Mouse (Mus musculus) right cerebral cortex, adult 2 months (tissue): ENCODE measurements at regions not wholly inside any gene's neighbourhood (a gene's known extent, or its start where the extent isn't known, plus 50 kb on each side); places are given as distances from the start of the nearest gene placed in this dataset.
A peak's percentile ranks its signal among the peaks of the same experiment; 100 is the strongest.

Experiments
- DNase-seq, 2 experiments: peaks; one replicate each; pipeline ENCODE4 v3.0.0; 2021 to 2022; ENCODE audit warnings: low spot score in 2 of 2

DNA sequence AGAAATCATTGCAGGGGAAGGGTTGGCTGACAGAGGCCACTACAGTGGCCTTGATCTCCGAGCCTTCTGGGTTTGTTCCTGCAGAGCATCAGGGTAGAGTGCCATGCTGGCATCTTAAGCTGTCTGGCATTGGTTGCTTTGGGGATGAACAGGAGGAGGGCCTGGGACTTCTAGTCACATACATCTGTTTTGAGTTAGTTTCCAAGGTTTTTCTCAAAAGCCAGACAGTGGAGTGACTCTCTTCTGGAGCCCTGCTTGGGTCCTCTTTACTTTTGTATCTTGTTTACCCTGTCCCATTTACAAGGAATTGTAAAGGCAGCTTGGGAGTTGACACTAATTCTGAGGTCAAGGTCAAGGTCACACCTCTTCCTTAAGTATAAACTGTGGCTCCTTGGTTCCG, 239.0 kb upstream of the Id2 start:
- DNase-seq: no peak

DNA sequence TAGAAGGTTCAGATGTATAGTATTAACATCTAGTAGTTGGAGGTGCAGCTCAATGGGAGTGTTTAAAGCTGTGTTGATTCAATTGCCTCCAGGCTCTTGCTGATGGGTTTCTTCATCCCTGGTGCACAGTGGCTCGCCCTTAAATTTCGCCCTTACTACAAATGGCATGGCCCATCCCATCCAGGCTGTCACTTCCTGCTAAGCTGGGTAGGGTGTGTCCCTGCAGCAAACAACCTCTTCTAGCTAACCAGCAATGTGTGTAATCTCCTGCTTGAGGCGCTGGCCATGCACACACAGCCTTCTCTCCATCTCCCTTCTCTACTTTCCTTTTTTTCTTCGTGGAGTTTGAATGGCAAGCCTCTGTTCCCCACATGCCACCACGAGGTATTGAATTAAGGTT, 238.1 kb upstream of the Id2 start:
- DNase-seq: no peak

DNA sequence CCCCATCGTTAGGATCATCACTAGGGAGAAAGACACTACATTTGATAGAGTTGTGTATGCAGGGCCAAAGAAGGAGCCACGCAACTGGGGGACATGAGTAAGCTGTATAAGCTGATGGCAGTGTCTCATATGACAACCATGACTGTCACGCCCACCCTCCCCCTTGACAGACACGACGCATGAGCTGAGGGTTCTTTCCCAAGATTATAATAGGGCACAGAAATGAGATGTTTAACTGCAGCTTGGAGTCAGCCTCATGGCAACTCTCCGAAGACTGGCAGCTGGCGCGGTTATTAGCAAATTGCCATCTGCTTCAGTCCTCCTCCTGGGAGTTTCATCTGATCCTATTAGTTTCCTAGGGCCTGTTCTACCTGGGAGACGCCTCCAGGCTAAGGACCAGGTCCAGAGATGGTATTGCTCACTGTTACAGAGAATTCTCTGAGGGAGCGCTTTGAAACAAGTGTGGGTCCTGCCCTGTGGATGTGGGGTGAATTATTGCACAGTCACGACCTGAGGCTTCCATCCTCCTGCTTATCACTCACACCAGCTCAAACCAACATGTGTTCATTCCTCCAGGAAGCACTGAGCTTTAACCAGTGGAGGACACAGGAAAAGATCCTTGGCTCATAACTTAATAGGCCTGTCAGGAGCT, 235.6 kb upstream of the Id2 start:
- DNase-seq: no peak

DNA sequence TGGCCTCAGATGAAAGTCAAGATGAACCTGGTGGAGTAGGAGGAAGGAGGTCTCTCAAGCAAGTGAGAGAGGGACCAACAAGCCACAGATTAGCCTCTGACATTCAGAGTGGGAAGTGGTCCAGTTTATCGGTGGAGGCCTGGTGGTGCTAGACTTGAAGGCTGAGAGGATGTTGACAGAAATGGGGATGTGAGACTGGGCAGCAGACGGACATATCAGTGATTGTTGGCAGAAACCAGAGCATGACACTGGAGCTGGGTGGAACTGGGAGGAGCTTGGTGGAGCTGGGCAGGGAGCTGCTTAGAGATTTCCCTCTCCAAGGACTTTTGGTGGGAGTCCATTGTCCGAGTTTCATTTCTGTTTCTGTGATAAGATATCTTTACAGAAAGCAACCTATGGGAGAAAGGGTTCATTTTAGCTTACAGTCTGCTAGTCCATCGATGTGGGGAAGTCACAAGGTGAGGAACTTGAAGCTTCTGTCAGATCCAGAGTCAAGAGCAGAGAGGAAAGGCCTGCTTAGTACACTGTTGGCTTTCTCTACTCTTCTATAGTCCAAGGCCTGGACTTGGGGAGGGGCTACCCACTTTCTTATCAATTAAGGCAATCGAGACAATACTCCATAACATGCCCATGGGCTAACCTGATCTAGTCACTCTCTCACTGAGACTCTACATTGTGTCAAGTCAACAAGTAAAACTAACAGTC, 233.2 kb upstream of the Id2 start:
- peak in 1 of 2 experiments; percentile 4 for DNase-seq

DNA sequence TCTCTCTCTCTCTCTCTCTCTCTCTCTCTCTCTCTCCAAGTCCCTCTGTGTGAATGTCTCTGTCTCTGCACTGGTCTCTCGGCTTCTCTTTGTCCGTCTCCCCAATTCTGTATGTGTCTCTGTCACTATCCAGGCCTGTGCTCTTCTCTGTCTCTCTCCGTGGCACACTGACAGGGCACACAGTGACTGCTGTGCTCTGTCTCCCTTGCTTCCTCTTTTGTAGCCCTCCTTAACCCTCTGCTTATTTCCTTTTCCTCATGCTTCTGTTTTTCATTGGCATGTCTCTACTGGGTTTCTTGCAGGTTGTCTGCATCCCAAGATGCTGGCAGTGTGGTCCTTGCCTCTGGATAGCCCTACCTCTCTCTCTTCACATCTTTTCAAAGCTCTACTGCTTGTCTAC, 229.0 kb upstream of the Id2 start:
- no peak for DNase-seq

DNA sequence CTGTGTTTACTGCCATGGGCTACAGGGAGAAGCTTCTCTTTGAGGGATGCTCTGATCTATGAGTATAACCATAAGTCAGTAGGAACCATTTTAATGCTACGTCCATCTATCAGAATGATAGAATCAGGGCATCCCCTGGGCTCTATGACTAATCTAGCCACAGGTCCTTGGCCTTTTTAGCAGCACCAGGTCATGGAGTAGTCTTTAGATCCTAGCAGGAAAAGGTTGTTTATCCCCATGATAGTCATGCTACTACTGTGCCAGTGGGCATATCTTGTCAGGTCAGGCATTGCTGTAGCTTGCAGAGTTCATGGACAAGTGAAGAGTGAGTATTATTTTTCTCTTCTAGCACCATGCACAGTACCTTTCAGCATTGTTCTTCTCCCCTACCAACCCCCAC, 226.2 kb upstream of the Id2 start:
- DNase-seq: no peak

DNA sequence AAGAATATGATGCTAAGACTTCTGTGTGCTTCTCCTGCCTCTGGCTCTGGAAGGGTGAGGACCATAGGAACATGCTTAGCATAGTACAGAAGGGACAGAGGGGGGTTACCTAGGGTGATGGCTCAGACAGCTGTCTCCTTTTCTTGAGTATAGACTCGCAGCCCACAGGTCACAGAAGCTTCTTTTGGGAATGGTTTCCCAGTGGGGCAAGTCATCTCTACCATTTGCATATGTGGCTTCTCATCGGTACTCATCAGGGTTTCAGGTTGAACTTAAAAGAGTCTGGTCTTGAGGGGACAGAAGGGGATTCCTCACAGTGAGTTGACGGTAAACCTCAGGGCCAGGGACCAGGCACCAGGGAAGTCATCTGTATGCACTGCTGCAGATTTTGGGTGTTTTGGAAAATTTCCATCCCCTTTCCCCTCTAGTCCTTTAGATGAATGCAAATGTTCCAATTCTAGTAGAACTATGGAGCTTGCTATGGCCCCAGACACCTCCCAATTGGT, 223.4 kb upstream of the Id2 start:
- DNase-seq: no peak

DNA sequence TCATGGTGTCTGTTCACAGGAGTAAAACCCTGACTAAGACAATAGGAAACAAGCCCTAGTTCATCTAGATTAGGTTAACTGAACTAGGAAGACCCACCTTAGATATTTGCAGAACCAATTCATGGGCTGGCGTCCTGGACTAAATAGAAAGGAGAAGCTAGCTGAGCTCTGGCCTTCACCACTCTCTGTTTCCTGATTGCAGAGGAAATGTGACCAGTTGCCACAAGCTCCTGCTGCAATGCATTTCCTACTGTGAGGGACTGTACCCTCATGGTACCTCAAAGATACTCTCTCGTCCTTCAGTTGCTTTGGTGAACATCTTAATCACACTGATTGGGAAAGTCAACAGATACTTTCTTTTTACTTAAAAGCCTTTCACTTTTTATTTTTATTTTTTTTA, 222.9 kb upstream of the Id2 start:
- DNase-seq: no peak

DNA sequence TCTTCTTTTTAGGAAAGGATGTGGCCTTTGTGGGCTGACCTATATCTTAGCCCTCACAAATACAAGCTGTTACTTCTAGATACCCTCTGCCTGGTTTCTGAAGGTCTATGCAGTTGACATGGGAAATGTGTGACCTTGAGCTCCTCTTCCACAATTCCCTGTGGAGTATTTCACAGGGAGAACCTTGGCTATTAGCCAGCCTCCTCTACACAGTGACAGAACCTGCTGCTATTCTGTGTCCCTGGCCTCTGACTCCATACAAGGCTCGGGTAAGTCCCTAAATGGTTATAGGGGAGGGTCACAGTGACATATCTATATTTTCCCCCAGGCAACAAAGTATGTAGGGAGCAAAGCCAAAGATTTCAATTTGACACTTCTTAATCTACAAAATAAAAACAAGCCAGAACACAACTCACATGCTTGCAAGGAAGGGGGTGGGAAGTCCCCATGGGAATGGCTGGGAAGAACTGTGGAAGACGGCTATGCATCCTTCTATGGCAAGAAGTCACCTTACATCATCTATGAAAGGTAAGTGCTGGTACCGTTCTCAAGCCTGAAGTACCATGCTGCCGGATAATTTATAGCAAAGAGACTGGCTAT, 221.2 kb upstream of the Id2 start:
- DNase-seq: no peak

DNA sequence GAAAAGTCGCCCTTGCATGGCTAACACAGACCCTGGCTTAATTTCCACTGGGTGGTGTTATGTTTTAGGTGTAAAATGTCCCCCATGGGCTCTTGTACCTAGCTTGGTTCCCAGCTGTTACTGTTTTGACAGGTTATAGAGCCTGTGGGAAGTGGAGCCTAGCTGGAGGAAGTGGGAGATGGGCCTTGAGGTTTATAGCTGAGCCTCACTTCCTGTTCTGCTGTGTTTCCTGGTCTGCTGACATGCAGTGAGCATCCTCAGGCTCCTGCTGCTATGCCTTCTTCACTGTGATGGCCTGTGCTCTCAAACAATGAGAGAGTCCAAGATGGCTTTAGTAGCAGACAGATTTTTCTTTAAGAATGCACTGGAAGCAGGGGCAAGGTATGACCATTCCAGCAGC, 219.0 kb upstream of the Id2 start:
- no peak for DNase-seq

DNA sequence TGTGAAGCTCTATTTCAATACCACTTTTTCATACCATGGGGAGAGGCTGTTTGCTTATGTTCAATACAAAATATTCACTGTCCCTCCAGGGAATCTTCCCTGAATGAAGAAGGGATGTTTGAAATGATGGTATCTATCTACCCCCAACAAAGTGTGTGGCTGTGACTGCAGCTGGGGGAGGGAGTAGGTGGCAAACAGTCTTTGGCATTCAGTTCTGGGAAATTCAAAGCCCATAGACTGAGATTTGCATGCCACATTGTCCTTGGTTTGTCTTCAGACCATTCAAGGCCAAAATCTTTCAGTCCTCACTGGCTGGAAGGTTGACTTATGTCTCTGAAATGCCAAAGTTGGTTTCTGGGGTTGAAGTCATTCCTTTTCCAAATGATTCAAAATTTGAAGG, 216.3 kb upstream of the Id2 start:
- no peak for DNase-seq

DNA sequence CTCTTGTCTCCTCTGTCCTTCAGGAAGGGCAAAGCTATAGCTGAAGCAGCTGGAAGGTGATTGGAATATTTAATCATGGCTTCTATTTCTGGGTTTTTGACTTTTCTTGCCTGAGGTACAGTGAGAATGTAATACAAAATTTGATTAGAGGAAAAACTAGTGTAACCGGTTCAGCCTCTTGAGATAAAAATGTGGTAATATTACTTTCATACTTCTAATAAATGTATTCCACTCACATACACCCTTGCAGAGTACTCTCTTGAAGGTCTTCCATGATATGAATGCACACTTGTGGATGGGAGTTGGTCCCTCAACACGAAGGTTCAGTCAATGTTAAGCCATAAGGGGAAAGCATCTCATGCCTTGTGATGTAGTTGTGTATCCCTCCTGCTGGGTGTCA, 215.4 kb upstream of the Id2 start:
- no peak for DNase-seq

DNA sequence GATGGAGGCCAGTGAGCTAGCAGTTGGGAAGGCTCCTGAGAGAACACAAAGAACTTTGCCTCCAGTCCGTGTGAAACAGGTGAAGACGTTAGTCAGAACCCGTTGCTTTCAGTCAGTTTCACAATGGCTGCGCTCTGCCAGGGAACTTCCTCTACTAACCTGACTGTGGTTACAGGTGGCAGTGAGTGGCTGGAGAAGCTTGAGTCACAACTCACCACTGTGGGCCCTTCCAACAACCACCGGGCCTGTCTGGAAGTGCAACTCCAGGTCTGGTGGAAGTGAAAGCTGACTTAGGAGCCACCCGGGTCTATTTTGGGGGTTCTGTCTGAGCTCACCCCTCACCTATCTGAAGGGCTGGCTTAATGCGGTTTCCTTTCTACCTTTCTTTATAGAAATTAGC, 214.8 kb upstream of the Id2 start:
- DNase-seq: no peak

DNA sequence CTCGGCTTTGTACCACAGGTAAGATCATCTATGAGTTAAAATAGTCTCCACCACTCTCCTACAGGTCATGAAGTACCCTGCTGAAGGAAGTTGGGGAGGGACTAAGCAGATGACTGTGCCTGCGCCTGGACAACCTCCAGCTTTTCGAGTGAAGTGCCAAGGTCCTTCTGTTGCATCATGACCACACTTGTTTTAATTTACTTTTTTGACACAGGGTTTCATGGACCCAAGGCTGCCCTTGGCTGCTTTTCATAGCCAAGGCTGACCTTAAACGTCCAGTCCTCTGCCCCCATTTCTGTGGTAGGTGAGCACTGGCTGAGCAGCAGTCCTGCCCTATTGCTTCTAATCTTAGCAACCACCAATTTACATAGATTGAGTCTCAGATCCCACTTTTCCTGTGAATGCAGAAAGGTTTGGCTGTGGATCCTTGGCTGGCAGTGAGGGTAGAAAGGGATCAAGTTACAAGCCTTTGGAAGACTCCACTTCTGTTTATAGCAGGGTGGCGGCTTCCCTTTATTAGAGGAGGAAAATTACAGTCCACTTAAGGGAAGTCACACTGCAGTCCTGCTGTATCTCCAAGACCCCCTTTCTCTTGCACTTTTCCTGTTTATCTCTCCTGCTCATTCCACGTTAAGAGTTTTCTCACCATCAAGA, 213.5 kb upstream of the Id2 start:
- DNase-seq: no peak

DNA sequence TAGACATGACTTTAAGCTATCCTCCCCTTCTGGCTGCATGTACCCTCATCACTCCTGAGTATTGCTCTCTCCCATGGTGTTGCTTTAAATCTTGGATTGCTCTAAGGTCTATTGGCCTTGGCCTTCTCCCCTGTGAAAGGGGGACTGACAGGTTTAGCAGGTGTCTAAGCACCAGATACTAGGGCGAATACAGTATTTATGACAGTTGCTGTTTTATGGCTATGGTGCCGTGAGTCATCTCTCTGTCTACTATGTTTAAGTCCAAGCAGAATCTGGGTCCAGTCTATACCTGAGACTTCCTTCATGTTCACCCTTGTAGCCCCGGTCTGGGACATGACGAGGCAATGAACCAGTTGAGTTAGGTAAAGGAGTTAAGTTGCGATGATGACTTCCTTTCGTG, 212.3 kb upstream of the Id2 start:
- no peak for DNase-seq

DNA sequence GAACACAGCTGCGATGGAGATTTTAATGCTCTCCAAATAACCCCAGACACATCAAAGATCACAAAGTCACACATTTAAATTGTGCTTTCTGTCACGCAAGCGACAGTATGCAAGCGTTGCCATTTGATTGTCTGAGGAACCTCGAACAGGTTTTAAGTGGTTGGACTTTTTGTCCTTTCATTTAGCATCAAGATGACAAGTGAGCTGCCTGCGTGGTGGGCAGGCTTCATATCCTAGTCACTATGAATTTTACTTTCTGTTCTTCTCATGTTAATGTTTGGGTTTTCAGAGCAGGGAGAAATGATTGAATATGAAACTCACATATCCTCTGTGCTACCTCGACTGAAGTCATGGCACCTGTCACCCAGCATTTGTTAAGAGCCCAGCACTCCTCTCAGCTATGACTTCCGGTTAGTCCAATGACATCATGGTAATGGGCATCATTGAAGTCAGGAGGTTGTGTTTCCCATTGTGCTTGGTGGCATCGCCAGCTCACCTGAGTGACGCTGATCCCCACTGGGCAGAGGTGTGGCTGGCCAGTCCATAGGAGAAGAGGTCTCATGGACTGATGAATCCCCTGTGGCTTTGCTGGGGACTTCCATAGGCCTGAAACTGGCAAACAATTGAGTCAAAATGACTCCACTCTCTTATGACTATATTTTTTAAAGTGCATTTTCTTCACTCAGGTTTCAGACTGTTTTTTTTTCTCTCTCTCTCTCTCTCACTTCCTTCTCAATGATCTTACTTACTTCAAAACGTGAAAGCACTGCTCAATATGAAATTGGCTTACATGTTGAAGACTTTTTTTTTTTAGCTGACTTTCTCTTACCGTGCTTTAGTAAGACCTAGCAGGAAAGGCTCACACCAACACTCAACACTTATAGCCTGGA, 209.1 kb upstream of the Id2 start:
- no peak for DNase-seq

DNA sequence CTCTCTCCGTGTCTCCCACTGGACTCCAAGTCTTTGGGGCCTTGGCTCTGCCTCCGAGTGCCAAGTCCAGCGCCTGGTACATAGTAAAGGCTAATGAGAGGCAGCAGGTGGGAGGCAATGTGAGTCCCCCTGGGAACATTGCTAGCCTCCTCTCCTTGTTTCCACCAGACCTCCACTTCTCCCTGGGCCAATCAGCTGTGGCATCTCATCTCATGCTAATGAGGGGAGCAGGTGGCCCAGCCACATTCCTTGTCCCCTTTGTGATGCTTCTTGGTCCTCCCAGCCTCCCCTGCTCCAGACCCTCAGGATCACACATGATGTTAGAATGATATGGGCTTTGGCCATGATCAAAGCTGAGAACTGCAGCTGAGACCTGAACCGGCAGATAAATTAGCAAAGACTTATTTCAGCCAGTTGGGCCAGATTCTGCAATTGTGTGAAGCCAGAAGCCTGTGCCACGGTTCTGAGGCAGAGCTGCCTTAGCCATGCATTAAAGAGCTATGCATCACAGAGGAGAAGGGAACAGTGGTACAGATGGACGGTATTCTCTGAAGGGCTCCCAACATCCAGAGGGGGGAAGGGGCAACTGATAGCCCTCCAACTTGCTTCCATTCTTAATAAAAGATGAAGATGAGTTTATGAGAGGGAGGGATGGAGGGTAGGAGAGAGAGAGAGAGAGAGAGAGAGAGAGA, 208.0 kb upstream of the Id2 start:
- no peak for DNase-seq

DNA sequence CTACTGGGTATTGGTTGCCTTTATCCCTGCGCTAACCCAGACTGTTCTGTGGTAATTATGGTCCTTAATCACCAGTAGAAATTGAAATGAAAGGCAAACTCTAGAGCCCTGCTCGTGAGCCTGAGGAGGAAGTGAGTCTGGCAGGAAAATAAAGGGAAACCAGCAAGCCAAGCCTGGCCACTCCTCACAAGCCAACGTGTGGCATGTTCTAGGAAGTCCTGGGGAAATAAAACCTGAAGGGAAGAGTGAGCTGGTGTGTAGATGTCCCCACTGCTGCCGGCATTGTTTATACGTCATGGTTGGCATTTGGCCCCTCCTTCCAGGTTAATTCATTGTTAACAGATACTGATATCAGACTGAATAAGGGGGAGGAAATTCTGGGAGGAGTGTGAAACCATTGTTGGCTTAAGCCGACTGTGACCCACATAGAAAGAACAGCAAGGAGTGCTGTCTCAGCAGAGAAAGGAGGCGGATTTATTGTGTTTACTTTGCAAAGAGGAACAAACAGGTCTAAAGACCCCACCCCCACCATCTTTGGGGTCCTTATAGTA, 206.6 kb upstream of the Id2 start:
- no peak for DNase-seq

DNA sequence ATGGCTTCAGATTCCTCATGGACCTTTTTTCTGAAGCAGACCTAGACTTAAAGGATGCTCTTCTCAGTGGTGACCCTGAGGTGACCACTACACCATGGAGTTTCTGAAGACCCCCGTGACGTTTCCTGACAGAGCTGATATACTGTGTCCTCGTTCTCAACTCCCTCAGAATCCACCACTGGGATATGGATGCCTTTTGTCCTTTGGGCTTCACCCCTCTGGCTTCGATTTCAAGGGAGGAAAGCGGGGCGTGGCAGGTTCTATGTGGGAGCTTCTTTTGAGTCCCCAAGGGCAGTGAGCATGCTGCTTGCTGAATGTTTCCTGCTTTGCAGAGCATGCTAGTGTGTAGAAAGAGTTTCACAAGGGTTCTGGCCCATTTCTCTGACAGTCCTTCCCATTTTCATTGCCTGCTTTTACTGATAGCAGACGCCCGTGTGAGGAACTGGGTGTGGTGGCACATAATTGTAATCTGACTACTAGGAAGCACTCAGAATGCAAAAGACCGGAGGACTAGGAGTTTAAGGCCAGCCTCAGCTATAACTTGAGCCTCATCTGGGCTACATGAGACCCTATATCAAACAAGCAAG, 204.0 kb upstream of the Id2 start:
- DNase-seq: no peak
